Mouse (Mus musculus): Measurements from ENCODE around the gene Ankrd2.
A peak's percentile ranks its signal among the peaks of the same experiment; 100 is the strongest.
"Not testable (repeated sequence)": the region's sequence is repeated elsewhere in the genome, so short reads cannot be mapped to it uniquely, and the experiment has no call there.

The Ankrd2 gene

GRCm38 (mm10) chr19:42056719-42057409 lies 21.1 kb downstream of the Ankrd2 start:
- no peak for DNase-seq (ENCODE audit: low spot score)

GRCm38 (mm10) chr19:42058426-42058825 lies 22.6 kb downstream of the Ankrd2 start:
- DNase-seq (ENCODE audit: low spot score), result no peak

- DNase-seq (ENCODE audit: low spot score), result no peak
Observed at GRCm38 (mm10) chr19:42061443-42061842, 25.6 kb downstream of the Ankrd2 start.

- no peak for DNase-seq (ENCODE audit: low spot score)
Observed at GRCm38 (mm10) chr19:42068441-42069240, 32.8 kb downstream of the Ankrd2 start.

- DNase-seq (ENCODE audit: low spot score), result peak; percentile 36
Observed at GRCm38 (mm10) chr19:42069241-42069525, 33.4 kb downstream of the Ankrd2 start.

GRCm38 (mm10) chr19:42071221-42071620 lies 35.4 kb downstream of the Ankrd2 start:
- DNase-seq (ENCODE audit: low spot score), result no peak

GRCm38 (mm10) chr19:42071886-42072608 lies 36.2 kb downstream of the Ankrd2 start:
- no peak for DNase-seq (ENCODE audit: low spot score)

- no peak for DNase-seq (ENCODE audit: low spot score)
Observed at GRCm38 (mm10) chr19:42072802-42073201, 37.0 kb downstream of the Ankrd2 start.

- no peak for DNase-seq (ENCODE audit: low spot score)
Observed at GRCm38 (mm10) chr19:42075051-42075450, 39.3 kb downstream of the Ankrd2 start.

- no peak for DNase-seq (ENCODE audit: low spot score)
Observed at GRCm38 (mm10) chr19:42075992-42076391, 40.2 kb downstream of the Ankrd2 start.

- no peak for DNase-seq (ENCODE audit: low spot score)
Observed at GRCm38 (mm10) chr19:42078566-42078965, 42.8 kb downstream of the Ankrd2 start.

GRCm38 (mm10) chr19:42079006-42079405 lies 43.2 kb downstream of the Ankrd2 start:
- no peak for DNase-seq (ENCODE audit: low spot score)

- no peak for DNase-seq (ENCODE audit: low spot score)
Observed at GRCm38 (mm10) chr19:42079950-42080349, 44.1 kb downstream of the Ankrd2 start.

- DNase-seq (ENCODE audit: low spot score), result no peak
Observed at GRCm38 (mm10) chr19:42080469-42080868, 44.7 kb downstream of the Ankrd2 start.

- not testable (repeated sequence) for DNase-seq (ENCODE audit: low spot score)
Observed at GRCm38 (mm10) chr19:42081613-42082012, 45.8 kb downstream of the Ankrd2 start.

- no peak for DNase-seq (ENCODE audit: low spot score)
Observed at GRCm38 (mm10) chr19:42085690-42086089, 49.9 kb downstream of the Ankrd2 start.

GRCm38 (mm10) chr19:42086166-42086565 lies 50.4 kb downstream of the Ankrd2 start, which contains the start of gene Morn4:
Morn4 (minus strand) TSS chr19:42086357.
- DNase-seq (ENCODE audit: low spot score), result peak; percentile 97

GRCm38 (mm10) chr19:42089103-42089747 lies 53.4 kb downstream of the Ankrd2 start:
- peak; percentile 76 for DNase-seq (ENCODE audit: low spot score)

GRCm38 (mm10) chr19:42089748-42090595 lies 54.2 kb downstream of the Ankrd2 start, which contains the start of gene Pi4k2a:
Pi4k2a (plus strand) TSS chr19:42090470.
- DNase-seq (ENCODE audit: low spot score), result peak; percentile 100

- peak; percentile 51 for DNase-seq (ENCODE audit: low spot score)
Observed at GRCm38 (mm10) chr19:42090637-42091141, 54.9 kb downstream of the Ankrd2 start.

Data from embryo, embryonic 10.5 days (tissue).